Mouse (Mus musculus) MEL (cell line): ENCODE measurements at regions not wholly inside any gene's neighbourhood (a gene's known extent, or its start where the extent isn't known, plus 50 kb on each side); places are given as distances from the start of the nearest gene placed in this dataset.

ENCODE experiments used
- CHD2 ChIP-seq: IDR thresholded peaks from 2 replicates; pipeline ENCODE4 v1.6.1; 2011; ENCODE audit warnings: low read length, improper control_type of control experiment
- CTCF ChIP-seq, 3 experiments: IDR thresholded peaks in 2 of 3; conservative IDR thresholded peaks in 1 of 3; 2 replicates each; pipeline ENCODE4 v1.5.1; 2011 to 2012; ENCODE audit warnings: low read length in 3 of 3, low read depth in 2 of 3, mild to moderate bottlenecking in 2 of 3, improper control_type of control experiment in 1 of 3, inconsistent platforms in 1 of 3, mixed read lengths in 1 of 3, moderate library complexity in 1 of 3; ENCODE audit not compliant: control insufficient read depth in 1 of 3, insufficient read depth in 1 of 3, poor library complexity in 1 of 3, severe bottlenecking in 1 of 3
- EP300 ChIP-seq, 2 experiments: IDR thresholded peaks; 2 replicates each; pipeline ENCODE4 v1.6.1; 2011; ENCODE audit warnings: improper control_type of control experiment in 2 of 2, low read length in 2 of 2, low read depth in 1 of 2, mild to moderate bottlenecking in 1 of 2
- MAZ ChIP-seq: IDR thresholded peaks from 2 replicates; pipeline ENCODE4 v1.6.1; 2012; ENCODE audit warnings: low read depth, mild to moderate bottlenecking, inconsistent platforms, low read length, improper control_type of control experiment
- MEF2A ChIP-seq: IDR thresholded peaks from 2 replicates; pipeline ENCODE4 v1.6.1; 2014; ENCODE audit warnings: low read depth, mild to moderate bottlenecking, inconsistent platforms, low read length, improper control_type of control experiment; ENCODE audit not compliant: poor library complexity, insufficient replicate concordance, severe bottlenecking; ENCODE audit errors: extremely low read depth
- POLR2A ChIP-seq, 2 experiments: IDR thresholded peaks; 2 replicates each; pipeline ENCODE4 v1.6.1; 2011 to 2012; ENCODE audit warnings: low read length in 2 of 2, mild to moderate bottlenecking in 2 of 2, control low read depth in 1 of 2, improper control_type of control experiment in 1 of 2, low read depth in 1 of 2, moderate library complexity in 1 of 2; ENCODE audit not compliant: control insufficient read depth in 1 of 2, insufficient read depth in 1 of 2, poor library complexity in 1 of 2
- TCF12 ChIP-seq: IDR thresholded peaks from 2 replicates; pipeline ENCODE4 v1.6.1; 2014; ENCODE audit warnings: low read depth, mild to moderate bottlenecking, inconsistent platforms, low read length, improper control_type of control experiment, moderate library complexity
- UBTF ChIP-seq: IDR thresholded peaks from 2 replicates; pipeline ENCODE4 v1.6.1; 2012; ENCODE audit warnings: low read depth, mild to moderate bottlenecking, inconsistent platforms, low read length, improper control_type of control experiment, moderate library complexity, borderline replicate concordance; ENCODE audit not compliant: insufficient read depth
- ZKSCAN1 ChIP-seq: IDR thresholded peaks from 2 replicates; pipeline ENCODE4 v1.6.1; 2012; ENCODE audit warnings: low read depth, mild to moderate bottlenecking, inconsistent platforms, low read length, improper control_type of control experiment, moderate library complexity
- ZNF384 ChIP-seq: IDR thresholded peaks from 2 replicates; pipeline ENCODE4 v1.6.1; 2012; ENCODE audit warnings: low read depth, mild to moderate bottlenecking, inconsistent platforms, low read length, improper control_type of control experiment

DNA sequence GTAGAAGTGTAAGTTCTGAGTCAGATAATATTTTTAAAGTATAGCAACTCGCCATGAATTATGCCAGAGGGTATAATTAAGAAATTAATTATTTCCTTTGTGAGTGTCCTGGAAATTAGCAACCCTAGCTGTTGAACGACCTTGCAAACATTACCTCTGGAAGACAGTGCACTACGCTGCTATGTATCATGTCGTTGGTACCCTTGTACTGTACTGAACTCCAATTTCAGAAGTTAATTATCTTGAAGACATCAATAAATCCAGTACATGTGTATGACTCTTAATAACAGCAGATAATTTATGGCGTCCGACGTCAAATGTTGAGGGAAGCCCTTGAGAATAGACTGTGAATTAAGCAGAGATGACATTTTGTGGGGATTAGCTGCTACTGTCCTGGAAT, 56.4 kb upstream of the Usp25 start:
- TF ChIP-seq CTCF (IDR thresholded peaks at IDR 0.05 in 2 of 3, conservative IDR thresholded peaks at IDR 0.05 in 1 of 3; ENCODE audit: control insufficient read depth in 1 of 3, insufficient read depth in 1 of 3, low read depth in 2 of 3, low read length in 3 of 3, poor library complexity in 1 of 3, severe bottlenecking in 1 of 3): no peak
- TF ChIP-seq ZKSCAN1: no peak
- TF ChIP-seq CHD2: no peak
- no peak for TF ChIP-seq EP300 (IDR thresholded peaks at IDR 0.05; ENCODE audit: low read depth in 1 of 2, low read length in 2 of 2)
- no peak for TF ChIP-seq POLR2A (IDR thresholded peaks at IDR 0.05; ENCODE audit: control insufficient read depth in 1 of 2, insufficient read depth in 1 of 2, low read depth in 1 of 2, low read length in 2 of 2, poor library complexity in 1 of 2)
- no peak for TF ChIP-seq TCF12
- no peak for TF ChIP-seq UBTF
- no peak for TF ChIP-seq ZNF384
- TF ChIP-seq MEF2A: no peak
- TF ChIP-seq MAZ: no peak
